Mouse (Mus musculus) kidney, embryonic 14.5 days (tissue): ENCODE data around the gene Lingo2. TPM values are rescaled to one million over a fixed set of nuclear protein-coding genes. Genes with fewer than 3 reads are reported as not detected.

Experiments
- ATAC-seq: fragments of 200-750 bp; cut with Nextera tagmentation; 2 replicates; pipeline ENCODE4 v1.8.0; 2017; ENCODE audit warnings: moderate number of reproducible peaks, mild to moderate bottlenecking, moderate TSS enrichment, moderate library complexity; ENCODE audit not compliant: low FRiP score, low TSS enrichment
- H3K27ac ChIP-seq: fragments of 300-500 bp; sonication (generic); 2 replicates; pipeline ENCODE4 v1.5.1; 2014; ENCODE audit warnings: low read depth, mild to moderate bottlenecking, low read length, moderate library complexity, mixed read lengths
- H3K27me3 ChIP-seq: fragments of 300-500 bp; sonication (generic); 2 replicates; pipeline ENCODE4 v1.6.1; 2014; ENCODE audit warnings: mild to moderate bottlenecking, low read length; ENCODE audit not compliant: control insufficient read depth, insufficient read depth
- H3K36me3 ChIP-seq: fragments of 300-500 bp; sonication (generic); 2 replicates; pipeline ENCODE4 v1.6.1; 2014; ENCODE audit warnings: low read length, mixed read lengths; ENCODE audit not compliant: control insufficient read depth, insufficient read depth
- H3K4me1 ChIP-seq: fragments of 300-500 bp; sonication (generic); 2 replicates; pipeline ENCODE4 v1.6.1; 2014; ENCODE audit warnings: low read length, mixed read lengths; ENCODE audit not compliant: control insufficient read depth, insufficient read depth
- H3K4me2 ChIP-seq: fragments of 300-500 bp; sonication (generic); replicated peaks from 2 replicates; pipeline ENCODE4 v1.6.1; 2014; ENCODE audit warnings: low read depth, mild to moderate bottlenecking, low read length
- H3K4me3 ChIP-seq: fragments of 300-500 bp; sonication (generic); 2 replicates; pipeline ENCODE4 v1.5.1; 2014; ENCODE audit warnings: mild to moderate bottlenecking, low read length
- H3K9ac ChIP-seq: fragments of 300-500 bp; sonication (generic); 2 replicates; pipeline ENCODE4 v1.6.1; 2014; ENCODE audit warnings: low read depth, mild to moderate bottlenecking, low read length, moderate library complexity
- H3K9me3 ChIP-seq: fragments of 300-500 bp; sonication (generic); 2 replicates; pipeline ENCODE4 v1.6.1; 2016; ENCODE audit warnings: low read length; ENCODE audit not compliant: control insufficient read depth
- WGBS: fragments of 180-500 bp; shearing (Covaris S2); extraction: QIAGEN DNeasy Blood & Tissue Kit; methylation state at CpG from one replicate; pipeline ENCODE4 v1.1.7; 2014; 5-methylcytosine and 5-hydroxymethylcytosine counted together
- polyA plus RNA-seq: library from polyadenylated mRNA; unstranded; fragments of >200 nt; fragmentation: Nextera tagmentation; extraction: Ambion mirVana; gene quantifications from 2 replicates; pipeline ENCODE4 v1.2.1, GENCODE M21; 2014

The Lingo2 gene
- polyA plus RNA-seq, 1 experiment from 2014 or later, result 0.41 TPM

DNA sequence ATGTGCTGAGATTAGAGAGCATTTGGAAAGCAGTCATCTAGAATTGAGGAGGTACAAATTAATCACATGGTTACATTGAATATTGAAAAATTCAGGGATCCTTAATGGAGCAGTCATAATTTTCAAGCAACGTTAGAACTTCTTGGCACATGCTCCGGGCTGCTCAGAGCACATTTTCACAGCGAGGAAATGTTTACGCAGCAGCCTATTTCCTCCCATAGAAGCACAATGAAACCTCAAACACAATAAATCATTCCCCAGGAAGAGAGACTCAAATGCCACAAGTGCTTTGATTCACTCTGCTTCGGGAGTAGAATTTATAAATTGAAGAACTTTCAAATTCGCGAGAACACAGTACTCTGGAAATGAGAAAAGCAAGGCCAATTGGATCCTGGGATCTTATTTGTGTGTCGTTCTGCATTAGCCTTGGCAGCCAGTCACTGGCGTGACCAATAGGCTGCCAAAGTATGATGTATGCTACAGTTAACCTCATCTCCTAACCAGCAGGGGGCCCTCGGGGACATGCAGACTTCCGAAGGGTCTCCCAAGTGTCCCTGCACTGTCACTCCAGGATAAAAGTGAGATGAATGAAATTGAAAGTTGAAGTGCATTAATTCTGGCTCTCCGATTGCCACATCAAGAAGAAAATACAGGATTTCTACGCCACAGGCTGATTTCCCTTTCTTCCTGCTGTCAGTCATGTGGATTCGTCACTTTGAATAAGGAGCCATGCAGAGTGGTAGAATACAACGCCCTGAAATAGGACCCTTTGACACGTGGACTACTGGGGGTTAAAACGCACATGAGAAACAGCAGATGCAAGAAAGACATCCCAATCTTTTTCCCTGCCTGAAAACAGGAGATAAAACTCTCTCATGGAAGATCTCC lies 662.5 kb downstream of the Lingo2 start:
- Histone ChIP-seq H3K36me3 (no peaks in the 10 kb centered on the region), H3K4me1 (no peaks in the 10 kb centered on the region), H3K27me3 (no peaks in the 10 kb centered on the region), H3K4me3 (peak overlapping the region; percentile 5; the same call in 1 of the 2 replicates), H3K9ac (no peak overlapping the region), H3K27ac (no peak overlapping the region), H3K4me2 (peak overlapping the region; percentile 28), H3K9me3 (no peaks in the 10 kb centered on the region)
- WGBS, result 19% methylated on average over 17 of the region's 17 CpGs
- peak; percentile 95 for ATAC-seq

DNA sequence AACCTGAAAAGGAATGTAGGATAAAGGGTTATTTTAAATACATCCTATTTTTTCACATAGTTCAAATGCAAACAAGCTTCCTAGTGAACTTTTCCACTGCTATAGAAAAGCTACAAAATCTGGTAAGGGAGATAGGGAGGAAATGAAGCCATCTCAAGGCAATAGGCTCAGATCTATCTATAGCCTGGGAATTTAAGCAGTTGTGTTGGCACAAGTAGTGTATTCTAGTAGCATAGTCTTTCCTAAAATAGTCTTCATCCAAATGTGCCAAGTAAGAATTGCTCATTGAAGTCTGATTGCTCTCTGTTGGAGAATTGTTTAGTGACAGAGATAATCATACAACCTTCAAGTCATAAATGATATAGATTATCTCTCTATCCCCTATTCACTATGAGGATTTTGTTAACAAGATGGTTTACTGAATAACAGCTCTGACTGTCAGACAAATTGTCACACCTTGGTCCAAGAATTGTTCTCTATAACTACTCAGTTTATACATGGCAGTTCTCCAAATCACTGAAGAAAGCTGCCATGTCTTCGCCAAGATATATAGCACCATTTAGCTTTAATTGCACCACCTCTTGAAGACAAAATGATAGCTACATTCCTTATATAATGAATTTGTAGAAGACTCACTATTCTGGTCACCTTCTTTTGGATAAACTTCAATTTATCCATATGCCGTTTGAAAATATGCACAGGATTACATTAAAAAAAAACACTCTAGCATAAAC lies 688.9 kb downstream of the Lingo2 start:
- ATAC-seq, result no peak
- 90% methylated on average over 2 of the region's 2 CpGs for WGBS
- Histone ChIP-seq H3K36me3 (no peaks in the 10 kb centered on the region), H3K27ac (no peak overlapping the region), H3K27me3 (no peaks in the 10 kb centered on the region), H3K4me3 (no peak overlapping the region), H3K4me1 (no peaks in the 10 kb centered on the region), H3K9ac (no peak overlapping the region), H3K4me2 (no peak overlapping the region), H3K9me3 (no peaks in the 10 kb centered on the region)

DNA sequence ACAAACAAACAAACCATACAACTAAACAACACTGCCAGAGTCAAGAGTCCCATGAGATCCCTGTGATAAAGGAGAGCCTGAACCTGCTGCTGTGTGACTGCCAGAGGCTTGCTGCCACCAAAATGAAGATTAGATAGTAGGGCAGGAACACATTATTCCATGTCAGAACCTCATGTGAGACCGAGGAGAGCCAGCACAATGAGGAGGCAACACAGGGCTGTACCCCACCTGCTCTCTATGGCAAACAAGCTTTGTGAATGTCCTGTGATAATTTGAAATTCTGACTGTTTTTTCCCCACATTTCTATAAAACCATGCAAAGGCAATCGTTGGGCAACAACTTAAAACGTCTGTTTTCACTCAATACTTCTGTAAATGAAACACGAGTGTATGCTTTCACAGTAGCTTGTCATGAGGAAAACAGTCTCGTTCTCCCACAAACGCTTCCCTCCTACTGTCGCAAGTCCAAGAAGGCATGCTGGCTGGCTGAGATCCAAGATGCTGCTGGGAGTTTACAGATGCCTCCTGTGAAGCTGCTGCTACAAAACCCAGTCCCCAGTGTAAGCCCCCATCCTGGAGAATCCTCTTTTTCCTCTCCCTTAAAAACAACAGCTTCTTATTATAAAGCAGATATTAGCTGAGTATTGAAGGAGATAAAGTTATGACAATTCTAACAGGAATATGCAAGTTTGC lies 765.2 kb downstream of the Lingo2 start:
- 48% methylated on average over 7 of the region's 7 CpGs for WGBS

DNA sequence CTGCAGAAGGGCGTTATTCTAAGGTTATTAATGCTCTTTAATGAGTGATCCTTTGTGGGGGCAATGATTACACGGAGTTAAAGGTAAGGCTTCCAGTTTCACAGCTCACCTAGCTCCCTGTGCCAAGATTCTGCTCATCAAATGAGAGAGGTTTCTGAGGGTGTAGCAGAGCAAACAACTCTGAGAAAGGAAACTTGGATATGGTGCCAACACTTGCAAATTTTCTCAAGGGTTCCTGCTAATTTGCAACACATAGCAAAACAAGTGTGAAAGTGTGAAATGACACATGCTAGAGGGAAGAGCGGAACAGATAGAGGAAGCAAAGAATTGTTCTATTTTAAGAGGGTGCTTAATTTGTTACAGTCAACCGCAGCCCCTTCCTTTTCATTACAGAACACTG lies 767.9 kb downstream of the Lingo2 start:
- no peak for ATAC-seq
- no peaks in the 10 kb centered on the region for H3K4me1 ChIP-seq
- H3K4me3 ChIP-seq, result no peak overlapping the region
- H3K4me2 ChIP-seq, result no peak overlapping the region
- no peaks in the 10 kb centered on the region for H3K36me3 ChIP-seq
- H3K27me3 ChIP-seq, result no peaks in the 10 kb centered on the region
- H3K27ac ChIP-seq, result no peak overlapping the region
- no peak overlapping the region for H3K9ac ChIP-seq
- no peaks in the 10 kb centered on the region for H3K9me3 ChIP-seq
- WGBS, result 54% methylated on average over 4 of the region's 4 CpGs

More for the DNA sequence above, 765.2 kb downstream of the Lingo2 start:
- H3K9me3 ChIP-seq, result no peaks in the 10 kb centered on the region
- no peaks in the 10 kb centered on the region for H3K4me1 ChIP-seq
- H3K9ac ChIP-seq, result no peak overlapping the region
- no peak overlapping the region for H3K27ac ChIP-seq
- no peaks in the 10 kb centered on the region for H3K27me3 ChIP-seq
- no peak for ATAC-seq
- no peak overlapping the region for H3K4me2 ChIP-seq
- no peaks in the 10 kb centered on the region for H3K36me3 ChIP-seq
- no peak overlapping the region for H3K4me3 ChIP-seq

DNA sequence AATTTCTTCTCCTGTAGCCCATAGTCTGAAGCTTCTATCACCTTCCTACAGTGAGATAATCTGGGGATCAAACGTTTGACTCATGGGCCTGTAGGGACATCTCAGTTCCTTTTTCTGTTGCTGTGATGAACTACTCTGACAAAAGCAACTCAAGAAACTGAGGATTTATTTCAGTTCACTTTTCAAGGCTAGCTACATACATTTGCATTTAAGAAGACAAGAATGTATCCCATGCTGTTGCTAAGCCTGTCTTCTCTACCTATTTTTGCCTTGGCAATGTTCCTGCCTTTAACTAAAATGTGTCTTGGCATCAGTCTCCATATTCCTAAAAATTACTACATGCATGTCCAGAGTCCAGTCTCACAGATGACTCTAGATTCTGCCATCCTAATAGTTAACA lies 781.4 kb downstream of the Lingo2 start:
- no peaks in the 10 kb centered on the region for H3K27me3 ChIP-seq
- 48% methylated on average over 1 of the region's 1 CpGs for WGBS
- H3K36me3 ChIP-seq, result no peaks in the 10 kb centered on the region
- no peaks in the 10 kb centered on the region for H3K9me3 ChIP-seq
- H3K4me1 ChIP-seq, result no peaks in the 10 kb centered on the region
- no peak overlapping the region for H3K9ac ChIP-seq
- no peak for ATAC-seq
- H3K27ac ChIP-seq, result no peak overlapping the region
- H3K4me2 ChIP-seq, result no peak overlapping the region
- H3K4me3 ChIP-seq, result no peak overlapping the region

DNA sequence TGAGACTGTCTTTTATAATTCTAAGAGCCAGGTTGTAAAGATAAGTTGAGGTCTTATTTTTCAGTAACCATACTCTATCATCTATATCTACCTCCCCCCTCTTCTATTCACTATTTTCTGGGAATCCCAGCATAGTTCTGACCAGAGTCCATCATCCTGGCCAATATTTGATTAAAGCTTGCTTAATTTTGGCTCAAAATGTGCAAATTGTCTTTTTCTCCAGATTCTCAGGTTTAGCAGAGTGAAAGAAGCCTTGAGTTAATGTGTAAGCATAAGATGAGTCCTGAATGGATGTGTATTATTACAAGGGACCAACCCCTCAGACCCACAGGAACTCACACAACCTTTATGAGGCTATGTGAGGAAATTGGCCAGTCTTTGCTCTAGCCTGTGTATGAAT lies 820.2 kb downstream of the Lingo2 start:
- no peaks in the 10 kb centered on the region for H3K36me3 ChIP-seq
- H3K4me1 ChIP-seq, result no peaks in the 10 kb centered on the region
- no peak overlapping the region for H3K4me2 ChIP-seq
- H3K27me3 ChIP-seq, result no peaks in the 10 kb centered on the region
- no peak for ATAC-seq
- no peak overlapping the region for H3K27ac ChIP-seq
- no peaks in the 10 kb centered on the region for H3K9me3 ChIP-seq
- no peak overlapping the region for H3K9ac ChIP-seq
- H3K4me3 ChIP-seq, result no peak overlapping the region

DNA sequence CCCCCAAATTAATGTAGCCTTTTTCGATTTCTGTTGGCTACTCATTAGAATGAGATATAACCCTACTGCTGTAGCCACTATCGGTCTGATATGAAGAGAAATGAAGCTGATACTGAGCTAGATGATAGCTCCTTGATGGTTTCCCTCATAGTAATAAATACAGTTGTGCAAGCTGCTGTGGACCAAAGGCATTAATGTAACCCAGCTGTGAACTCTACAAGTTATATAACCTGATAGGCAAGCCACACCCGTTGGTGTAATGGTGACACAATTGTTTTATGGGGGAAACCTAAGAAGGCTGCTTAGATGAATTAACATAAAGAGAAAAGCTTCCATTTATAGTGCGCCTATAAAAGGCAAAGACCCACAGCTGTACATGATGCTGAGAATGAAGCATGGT lies 856.1 kb downstream of the Lingo2 start:
- 68% methylated on average over 4 of the region's 4 CpGs for WGBS
- Histone ChIP-seq H3K36me3 (no peaks in the 10 kb centered on the region), H3K27ac (no peak overlapping the region), H3K4me1 (no peaks in the 10 kb centered on the region), H3K4me3 (no peak overlapping the region), H3K4me2 (no peak overlapping the region), H3K9ac (no peak overlapping the region), H3K9me3 (no peaks in the 10 kb centered on the region), H3K27me3 (no peaks in the 10 kb centered on the region)
- ATAC-seq, result no peak

DNA sequence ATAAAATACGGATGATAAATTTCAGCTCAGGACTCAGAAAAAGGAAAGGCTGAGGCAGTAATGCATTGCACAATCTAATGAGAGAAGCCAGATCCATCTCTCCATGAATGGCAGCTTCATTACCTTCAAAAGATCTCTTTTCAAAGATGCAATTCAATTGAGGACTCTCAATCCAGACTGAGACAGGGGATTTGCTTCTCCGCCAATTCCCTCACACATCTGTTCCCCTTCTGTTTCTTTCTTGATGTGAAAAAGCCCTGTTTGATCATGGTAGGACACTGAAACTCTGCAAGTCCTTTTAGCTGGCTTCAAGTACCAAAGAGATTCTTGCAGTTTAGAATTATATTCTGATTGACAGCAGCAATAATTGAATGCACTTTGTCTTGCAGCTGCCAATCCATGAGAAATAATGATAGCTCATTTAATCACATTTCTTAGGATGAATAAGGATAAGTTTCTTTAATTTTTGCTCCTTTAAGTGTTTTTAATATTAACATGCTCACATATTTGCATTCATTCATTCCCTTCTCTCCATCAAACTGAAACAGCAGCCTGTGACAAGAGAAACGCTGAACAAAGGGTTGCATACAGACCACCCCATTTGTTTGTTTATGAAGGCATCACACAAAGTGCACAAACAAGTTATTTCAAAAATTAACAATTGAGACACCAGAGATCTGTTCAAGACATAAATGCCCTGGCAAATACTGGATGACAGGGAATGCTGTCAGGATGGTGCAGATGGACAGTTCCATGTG lies 870.3 kb downstream of the Lingo2 start:
- Histone ChIP-seq H3K27ac (no peak overlapping the region), H3K27me3 (no peaks in the 10 kb centered on the region), H3K4me2 (no peak overlapping the region), H3K4me1 (no peaks in the 10 kb centered on the region), H3K36me3 (no peaks in the 10 kb centered on the region), H3K9me3 (no peaks in the 10 kb centered on the region), H3K9ac (no peak overlapping the region), H3K4me3 (no peak overlapping the region)
- ATAC-seq, result no peak
- 89% methylated on average over 3 of the region's 3 CpGs for WGBS
